Mouse (Mus musculus): ENCODE data around the gene Asap2.
"Not testable (repeated sequence)": the region's sequence is repeated elsewhere in the genome, so short reads cannot be mapped to it uniquely, and the experiment has no call there.

The Asap2 gene

GRCm38 (mm10) chr12:20990132-20990531, at the start of gene Asap2:
Gene Asap2 (plus strand): TSS chr12:20990459.
- in situ Hi-C loops (cut with MboI) = not testable (repeated sequence)

- in situ Hi-C loops (cut with MboI) = not testable (repeated sequence)
Measured at GRCm38 (mm10) chr12:20947051-20947997, 42.9 kb upstream of the Asap2 start.

- in situ Hi-C loops (cut with MboI) = not testable (repeated sequence)
Measured at GRCm38 (mm10) chr12:20990579-20990978, 320 bp downstream of the Asap2 start.

DNA sequence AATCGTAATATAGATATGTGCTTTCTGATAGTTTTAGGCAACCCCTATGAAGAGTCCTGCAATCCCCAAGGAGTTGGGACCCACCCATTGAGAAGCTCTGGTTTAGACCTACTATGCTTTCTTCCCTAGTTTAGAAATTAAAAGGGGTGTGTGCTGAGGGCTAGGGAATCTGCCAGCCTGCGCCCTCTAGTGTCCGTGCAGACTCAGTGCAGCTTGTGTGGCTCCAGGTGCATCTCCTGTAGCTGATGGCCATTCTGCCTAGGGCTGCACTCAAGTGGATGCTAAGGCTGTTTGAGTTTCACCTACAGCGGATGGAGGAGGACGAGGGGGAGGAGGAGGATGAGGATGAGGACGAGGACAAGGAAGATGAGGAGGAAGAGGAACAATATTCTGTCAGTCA, 40.6 kb downstream of the Asap2 start:
- in situ Hi-C loops (cut with MboI) = not testable (repeated sequence)

DNA sequence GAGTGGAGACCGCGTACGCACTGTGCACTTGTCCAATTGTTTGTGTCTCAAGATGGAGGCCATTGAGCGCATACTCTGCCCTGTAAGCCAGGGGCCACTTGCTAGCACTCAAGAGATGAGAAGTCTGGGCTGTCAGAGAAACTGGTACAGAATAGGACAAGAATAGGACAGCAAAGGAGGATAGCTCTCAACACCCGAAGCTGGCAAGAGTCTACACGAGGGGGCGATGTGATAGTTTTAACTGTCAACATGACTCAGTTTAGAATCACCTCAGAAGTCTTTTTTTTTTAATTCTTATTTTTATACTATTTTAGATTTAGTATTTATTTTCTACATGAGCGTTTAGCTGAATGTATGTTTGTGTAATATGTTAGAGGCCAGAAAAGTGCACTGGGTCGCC, 56.5 kb downstream of the Asap2 start:
- in situ Hi-C loops (cut with MboI) = not testable (repeated sequence)

DNA sequence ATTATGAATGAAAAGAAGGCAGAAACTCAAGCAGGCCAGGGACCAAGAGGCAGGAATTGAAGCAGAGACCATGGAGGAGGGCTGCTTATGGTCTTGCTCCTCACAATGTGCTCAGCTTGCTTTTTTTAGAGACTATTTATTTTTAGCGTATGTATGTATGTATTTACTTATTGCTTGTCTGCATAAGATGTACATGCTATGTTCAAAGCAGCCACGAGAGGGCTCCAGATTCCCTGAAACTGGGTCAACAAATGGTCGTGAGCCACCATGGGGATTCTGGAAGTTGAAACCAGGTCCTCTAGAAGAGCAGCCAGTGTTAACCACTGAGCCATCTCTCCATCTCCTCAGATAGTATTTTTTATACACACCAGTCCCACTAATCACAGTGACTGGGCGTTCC, 85.5 kb downstream of the Asap2 start:
- in situ Hi-C loops (cut with MboI) = not testable (repeated sequence)

DNA sequence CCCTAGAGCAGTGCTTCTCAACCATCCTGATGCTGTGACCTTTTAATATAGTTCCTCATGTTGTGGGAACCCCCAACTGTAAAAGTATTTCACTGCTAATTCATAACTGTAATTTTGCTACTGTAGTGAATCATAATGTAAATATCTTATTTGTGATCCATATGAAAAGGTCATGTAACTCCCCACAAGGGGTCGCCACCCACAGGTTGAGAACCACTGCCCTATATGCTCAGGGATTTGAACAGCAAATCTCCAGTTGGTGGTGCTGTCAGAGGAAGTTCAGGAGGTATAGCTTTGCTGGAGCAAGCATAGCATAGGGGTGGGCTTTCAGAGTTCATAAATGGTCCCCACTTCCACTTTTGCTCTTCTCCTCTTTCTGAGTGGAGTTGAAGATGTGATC, 99.9 kb downstream of the Asap2 start:
- in situ Hi-C loops (cut with MboI) = not testable (repeated sequence)

DNA sequence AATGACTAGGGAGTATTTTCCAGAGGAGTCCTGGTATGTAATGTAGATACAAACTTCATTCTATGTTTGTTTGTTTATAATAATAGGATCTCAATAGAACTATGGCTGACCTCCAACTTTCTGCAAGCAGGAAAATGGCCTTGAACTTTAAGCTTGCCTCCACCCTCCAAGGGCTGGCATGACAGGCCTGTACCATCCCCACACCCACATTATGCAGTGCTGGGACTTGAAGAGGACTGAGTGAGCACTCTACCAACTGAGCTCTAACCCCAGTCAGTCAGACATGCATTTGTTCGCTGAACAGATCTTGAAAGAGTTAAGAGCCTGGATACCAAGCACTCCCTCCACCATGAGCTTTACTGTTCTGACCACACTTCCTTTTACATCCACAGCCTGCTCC, 102.2 kb downstream of the Asap2 start:
- in situ Hi-C loops (cut with MboI) = not testable (repeated sequence)

GRCm38 (mm10) chr12:21097806-21098325, 107.6 kb downstream of the Asap2 start:
- in situ Hi-C loops (cut with MboI) = not testable (repeated sequence)

- in situ Hi-C loops (cut with MboI) = not testable (repeated sequence)
Measured at GRCm38 (mm10) chr12:21111116-21111475, 120.8 kb downstream of the Asap2 start.

DNA sequence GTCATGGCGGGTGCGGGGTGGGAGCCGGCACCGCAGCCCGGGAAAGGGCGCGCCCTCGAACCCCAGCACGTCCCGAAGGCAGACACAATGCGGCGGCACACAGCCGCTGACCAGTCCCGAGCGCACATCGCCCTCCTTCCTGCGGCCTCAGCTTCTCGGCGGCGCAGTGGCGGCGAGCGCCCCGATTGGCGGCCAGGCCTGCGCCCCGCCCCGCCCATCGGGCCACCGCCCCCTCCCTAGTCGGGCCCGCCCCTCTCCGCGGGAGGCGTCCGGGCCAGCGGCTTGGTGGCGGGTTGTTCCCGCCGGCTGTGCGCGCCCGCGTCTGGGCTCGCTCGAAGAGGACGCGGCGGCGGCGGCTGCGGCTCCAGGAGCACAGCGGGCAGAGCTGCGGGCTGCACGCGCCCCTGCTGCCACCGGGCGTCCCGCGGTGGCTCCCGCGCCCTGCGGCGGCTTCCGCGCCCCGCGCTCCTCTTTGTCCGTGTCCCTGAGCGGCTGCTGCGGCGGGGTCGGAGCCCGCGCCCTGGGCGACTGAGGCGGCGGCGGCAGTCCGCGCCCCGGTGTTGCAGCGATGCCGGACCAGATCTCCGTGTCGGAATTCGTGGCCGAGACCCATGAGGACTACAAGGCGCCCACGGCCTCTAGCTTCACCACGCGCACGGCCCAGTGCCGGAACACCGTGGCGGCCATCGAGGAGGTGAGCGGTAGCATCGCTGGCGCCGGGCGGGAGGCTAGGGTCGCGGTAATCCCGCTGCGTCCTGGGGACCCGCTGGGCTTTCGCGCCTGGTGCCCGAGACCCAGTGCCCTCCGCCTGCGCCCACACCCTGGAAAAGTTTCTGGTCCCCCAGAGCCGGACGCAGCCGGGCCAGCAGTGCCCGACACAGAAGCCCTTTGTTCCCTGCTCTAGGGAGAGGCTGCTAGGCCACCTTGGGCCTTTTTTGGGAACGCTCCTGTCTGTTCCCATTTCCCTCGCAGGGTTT, 121.5 kb downstream of the Asap2 start:
- in situ Hi-C loops (cut with MboI) = no loop called here

DNA sequence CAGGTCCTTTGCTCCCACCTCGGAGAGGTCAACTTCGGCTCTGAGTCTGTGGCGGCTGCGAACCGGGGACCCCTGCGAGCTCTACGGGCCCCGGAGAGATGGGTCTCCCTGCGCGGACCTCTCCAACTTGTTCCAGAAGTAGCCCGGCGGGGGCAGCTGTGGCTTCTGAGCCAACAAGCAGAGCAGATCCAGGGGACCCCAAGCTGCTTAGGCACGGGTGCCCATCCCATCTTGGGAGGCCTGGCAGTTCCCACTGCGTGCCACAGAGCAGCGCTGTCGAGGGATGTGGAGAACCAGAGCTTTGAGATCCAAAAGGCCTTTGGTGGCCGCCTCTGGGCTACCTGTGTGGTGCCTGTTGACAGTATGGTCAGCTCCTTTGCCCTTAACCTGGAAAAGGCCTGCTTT, 122.2 kb downstream of the Asap2 start:
- in situ Hi-C loops (cut with MboI) = no loop called here

GRCm38 (mm10) chr12:21119446-21119845, 129.2 kb downstream of the Asap2 start:
- in situ Hi-C loops (cut with MboI) = no loop called here

- in situ Hi-C loops (cut with MboI) = no loop called here
Measured at GRCm38 (mm10) chr12:21122818-21123217, 132.6 kb downstream of the Asap2 start.

DNA sequence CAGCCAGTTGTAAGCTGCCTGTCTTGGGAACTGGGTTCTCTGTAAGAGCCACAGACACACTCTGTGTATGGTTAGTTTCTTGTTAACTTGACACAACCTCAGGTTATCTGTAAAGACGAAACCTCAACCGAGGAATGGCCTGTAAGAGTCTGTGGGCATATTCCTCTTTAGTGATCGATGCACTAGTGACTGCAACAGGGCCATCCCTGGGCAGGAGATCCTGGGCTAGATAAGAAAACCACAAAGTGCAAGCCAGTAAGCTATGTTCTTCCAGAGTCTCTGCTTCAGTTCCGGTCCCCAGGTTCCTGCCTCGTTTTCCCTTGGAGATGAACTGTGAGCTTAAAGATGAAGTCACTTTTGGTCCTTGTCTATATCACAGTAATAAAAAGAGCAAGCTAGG, 133.4 kb downstream of the Asap2 start:
- in situ Hi-C loops (cut with MboI) = no loop called here

GRCm38 (mm10) chr12:21125675-21126470, 135.6 kb downstream of the Asap2 start:
- in situ Hi-C loops (cut with MboI) = no loop called here

- in situ Hi-C loops (cut with MboI) = no loop called here
Measured at GRCm38 (mm10) chr12:21126516-21126915, 136.3 kb downstream of the Asap2 start.

DNA sequence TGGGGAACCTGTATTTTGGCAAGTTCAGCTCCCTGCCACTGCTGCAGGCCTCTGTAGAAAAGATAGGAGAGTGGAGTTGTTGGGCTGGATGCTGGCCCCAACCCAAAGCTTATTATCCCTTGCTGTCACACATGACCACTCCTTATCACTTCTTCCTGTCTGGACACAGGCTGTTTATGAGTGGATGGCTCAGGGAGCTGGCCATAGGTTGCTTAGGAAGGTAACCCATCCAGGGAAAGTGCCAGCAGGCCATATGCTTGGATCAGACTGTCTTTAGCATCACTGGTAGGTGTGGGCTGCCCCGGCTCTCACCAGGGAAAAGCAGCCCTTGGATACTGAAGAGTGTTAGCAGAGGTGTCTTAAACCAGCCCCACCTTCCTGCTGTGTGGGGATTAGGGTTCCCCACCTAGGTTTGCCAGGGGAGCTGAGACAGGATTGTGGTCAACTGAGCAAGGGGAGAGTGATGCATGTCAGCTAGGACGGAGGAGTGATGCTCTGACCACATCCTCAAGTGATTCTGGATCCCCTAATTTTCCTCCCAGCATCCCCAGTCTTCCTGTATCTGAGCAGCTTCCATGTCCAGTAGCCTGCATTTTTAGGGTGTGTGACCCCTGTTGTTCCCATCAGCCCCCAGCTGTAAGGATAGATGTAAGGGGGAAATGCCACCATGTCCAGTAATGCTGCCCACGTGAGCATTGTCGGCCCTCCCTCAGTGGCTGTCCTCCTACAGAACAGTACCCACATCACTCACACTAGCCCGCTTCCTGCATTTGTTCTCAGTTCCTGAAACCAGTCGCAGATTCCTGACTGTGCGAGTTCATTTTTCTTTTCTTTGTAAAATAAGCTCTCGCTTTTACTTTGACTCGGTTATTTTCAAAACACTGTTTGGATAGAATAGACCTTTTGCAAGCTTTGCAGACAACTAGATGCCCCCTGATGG, 138.9 kb downstream of the Asap2 start:
- in situ Hi-C loops (cut with MboI) = no loop called here

DNA sequence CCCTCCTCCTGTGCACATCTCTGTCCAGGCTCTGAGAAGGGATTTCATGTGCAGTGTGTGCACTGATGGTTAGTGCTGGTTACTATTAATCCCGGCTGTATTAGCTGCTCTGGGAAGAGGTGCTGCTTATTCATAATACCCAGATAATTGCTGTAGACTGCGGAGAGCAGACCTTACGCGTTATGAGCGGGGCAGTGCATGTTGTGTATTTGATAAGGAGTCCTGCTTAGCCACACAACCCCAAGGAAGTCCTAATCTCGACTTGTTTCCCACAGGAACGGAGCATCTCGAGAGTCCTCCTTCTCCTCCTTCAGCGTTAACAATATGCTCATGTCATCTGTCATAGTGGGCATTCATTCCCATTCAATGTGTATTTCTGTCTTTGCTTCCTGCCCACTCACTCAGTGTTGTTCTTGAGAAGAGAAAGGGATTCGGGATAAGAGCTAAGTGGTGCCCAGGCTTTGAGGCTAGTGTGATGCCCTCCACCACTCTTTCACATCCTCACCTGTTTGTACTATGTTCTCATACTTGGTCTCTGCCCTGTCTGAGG, 140.1 kb downstream of the Asap2 start:
- in situ Hi-C loops (cut with MboI) = no loop called here

GRCm38 (mm10) chr12:21132537-21132936, 142.3 kb downstream of the Asap2 start:
- in situ Hi-C loops (cut with MboI) = no loop called here
